Mouse (Mus musculus): Measurements from ENCODE around the gene Ano10. TPM values are rescaled to one million over a fixed set of nuclear protein-coding genes. Genes with fewer than 3 reads are reported as not detected.

The Ano10 gene
- polyA plus RNA-seq, 1 experiment from 2014 or later, result 32.6 TPM

GRCm38 (mm10) chr9:122155193-122155592 lies 139.0 kb downstream of the Ano10 start:
- H3K27me3 ChIP-seq (ENCODE audit: insufficient read depth, low read length), result no peaks in the 10 kb centered on the region
- peaks cover 27% of the 10 kb centered on the region for H3K36me3 ChIP-seq (ENCODE audit: insufficient read depth, low read length)
- no peak overlapping the region for H3K9ac ChIP-seq (ENCODE audit: low read depth, low read length)
- H3K4me1 ChIP-seq (replicated peaks; ENCODE audit: insufficient read depth, low read length), result no peaks in the 10 kb centered on the region; the same call in 1 of the 2 replicates
- H3K9me3 ChIP-seq (replicated peaks; ENCODE audit: low read length), result no peaks in the 10 kb centered on the region
- no peak overlapping the region for H3K4me3 ChIP-seq (replicated peaks; ENCODE audit: low read depth, low read length)
- WGBS, result 89% methylated on average over 1 of the region's 1 CpGs
- no peak overlapping the region for H3K4me2 ChIP-seq (ENCODE audit: low read length)
- ATAC-seq (replicated peaks; ENCODE audit: low FRiP score, low read depth) (no peak), DNase-seq (ENCODE audit: low spot score) (peak; percentile 23)
- no peak overlapping the region for H3K27ac ChIP-seq
- no peak for TF ChIP-seq CTCF (IDR thresholded peaks at IDR 0.05; ENCODE audit: low read depth)

- Histone ChIP-seq H3K4me2 (ENCODE audit: low read length) (no peak overlapping the region), H3K9ac (ENCODE audit: low read depth, low read length) (no peak overlapping the region), H3K4me3 (replicated peaks; ENCODE audit: low read depth, low read length) (no peak overlapping the region), H3K4me1 (replicated peaks; ENCODE audit: insufficient read depth, low read length) (peaks cover 5% of the 10 kb centered on the region; the same call in 1 of the 2 replicates), H3K9me3 (replicated peaks; ENCODE audit: low read length) (no peaks in the 10 kb centered on the region), H3K36me3 (ENCODE audit: insufficient read depth, low read length) (peaks cover 21% of the 10 kb centered on the region), H3K27me3 (ENCODE audit: insufficient read depth, low read length) (no peaks in the 10 kb centered on the region), H3K27ac (no peak overlapping the region)
- WGBS, result 92% methylated on average over 3 of the region's 3 CpGs
- DNase-seq (ENCODE audit: low spot score) (no peak), ATAC-seq (replicated peaks; ENCODE audit: low FRiP score, low read depth) (no peak)
- TF ChIP-seq CTCF (IDR thresholded peaks at IDR 0.05; ENCODE audit: low read depth), result no peak
Observed at GRCm38 (mm10) chr9:122153436-122153835, 140.8 kb downstream of the Ano10 start.

- no peak for TF ChIP-seq CTCF (IDR thresholded peaks at IDR 0.05; ENCODE audit: low read depth)
- WGBS, result 53% methylated on average over 1 of the region's 1 CpGs
- DNase-seq (ENCODE audit: low spot score) (no peak), ATAC-seq (replicated peaks; ENCODE audit: low FRiP score, low read depth) (no peak)
- Histone ChIP-seq H3K4me1 (replicated peaks; ENCODE audit: insufficient read depth, low read length) (peaks cover 5% of the 10 kb centered on the region; the same call in 1 of the 2 replicates), H3K9ac (ENCODE audit: low read depth, low read length) (no peak overlapping the region), H3K4me3 (replicated peaks; ENCODE audit: low read depth, low read length) (no peak overlapping the region), H3K9me3 (replicated peaks; ENCODE audit: low read length) (no peaks in the 10 kb centered on the region), H3K36me3 (ENCODE audit: insufficient read depth, low read length) (peaks cover 13% of the 10 kb centered on the region; the same call in 1 of the 2 replicates), H3K4me2 (ENCODE audit: low read length) (no peak overlapping the region), H3K27ac (no peak overlapping the region), H3K27me3 (ENCODE audit: insufficient read depth, low read length) (no peaks in the 10 kb centered on the region)
Observed at GRCm38 (mm10) chr9:122152501-122152900, 141.7 kb downstream of the Ano10 start.

- DNase-seq (ENCODE audit: low spot score), result no peak
- H3K36me3 ChIP-seq (ENCODE audit: insufficient read depth, low read length), result peaks cover 8% of the 10 kb centered on the region; the same call in 1 of the 2 replicates
- H3K9me3 ChIP-seq (replicated peaks; ENCODE audit: low read length), result no peaks in the 10 kb centered on the region
- no peaks in the 10 kb centered on the region for H3K27me3 ChIP-seq (ENCODE audit: insufficient read depth, low read length)
- 88% methylated on average over 4 of the region's 4 CpGs for WGBS
- H3K27ac ChIP-seq, result no peak overlapping the region
- H3K4me2 ChIP-seq (ENCODE audit: low read length), result no peak overlapping the region
- no peak overlapping the region for H3K4me3 ChIP-seq (replicated peaks; ENCODE audit: low read depth, low read length)
- ATAC-seq (replicated peaks; ENCODE audit: low FRiP score, low read depth), result no peak
- peaks cover 5% of the 10 kb centered on the region; the same call in 1 of the 2 replicates for H3K4me1 ChIP-seq (replicated peaks; ENCODE audit: insufficient read depth, low read length)
- no peak for TF ChIP-seq CTCF (IDR thresholded peaks at IDR 0.05; ENCODE audit: low read depth)
- H3K9ac ChIP-seq (ENCODE audit: low read depth, low read length), result no peak overlapping the region
Observed at GRCm38 (mm10) chr9:122152063-122152462, 142.2 kb downstream of the Ano10 start.

GRCm38 (mm10) chr9:122149997-122150826 lies 144.0 kb downstream of the Ano10 start:
- Histone ChIP-seq H3K4me2 (ENCODE audit: low read length) (no peak overlapping the region), H3K4me3 (replicated peaks; ENCODE audit: low read depth, low read length) (no peak overlapping the region), H3K36me3 (ENCODE audit: insufficient read depth, low read length) (0 out of 2 replicates have a peak, but pooled peaks cover 7% of the 10 kb centered on the region), H3K4me1 (replicated peaks; ENCODE audit: insufficient read depth, low read length) (peaks cover 15% of the 10 kb centered on the region; the same call in 1 of the 2 replicates), H3K27me3 (ENCODE audit: insufficient read depth, low read length) (no peaks in the 10 kb centered on the region), H3K27ac (no peak overlapping the region), H3K9ac (ENCODE audit: low read depth, low read length) (no peak overlapping the region), H3K9me3 (replicated peaks; ENCODE audit: low read length) (no peaks in the 10 kb centered on the region)
- no peak for TF ChIP-seq CTCF (IDR thresholded peaks at IDR 0.05; ENCODE audit: low read depth)
- 87% methylated on average over 9 of the region's 9 CpGs for WGBS
- no peak for ATAC-seq (replicated peaks; ENCODE audit: low FRiP score, low read depth)
- no peak for DNase-seq (ENCODE audit: low spot score)

- Histone ChIP-seq H3K9ac (ENCODE audit: low read depth, low read length) (no peak overlapping the region), H3K4me3 (replicated peaks; ENCODE audit: low read depth, low read length) (no peak overlapping the region), H3K4me2 (ENCODE audit: low read length) (no peak overlapping the region), H3K27ac (no peak overlapping the region), H3K27me3 (ENCODE audit: insufficient read depth, low read length) (no peaks in the 10 kb centered on the region), H3K36me3 (ENCODE audit: insufficient read depth, low read length) (0 out of 2 replicates have a peak, but pooled peaks cover 11% of the 10 kb centered on the region), H3K9me3 (replicated peaks; ENCODE audit: low read length) (no peaks in the 10 kb centered on the region), H3K4me1 (replicated peaks; ENCODE audit: insufficient read depth, low read length) (peaks cover 15% of the 10 kb centered on the region; the same call in 1 of the 2 replicates)
- ATAC-seq (replicated peaks; ENCODE audit: low FRiP score, low read depth) (no peak), DNase-seq (ENCODE audit: low spot score) (no peak)
- WGBS, result 78% methylated on average over 3 of the region's 3 CpGs
- TF ChIP-seq CTCF (IDR thresholded peaks at IDR 0.05; ENCODE audit: low read depth), result no peak
Observed at GRCm38 (mm10) chr9:122148356-122148755, 145.9 kb downstream of the Ano10 start.

Data from kidney, postnatal 0 days (tissue).